Mouse (Mus musculus): Measurements from ENCODE around the gene Rdh11.
"Not testable (repeated sequence)": the region's sequence is repeated elsewhere in the genome, so short reads cannot be mapped to it uniquely, and the experiment has no call there.

The Rdh11 gene

DNA sequence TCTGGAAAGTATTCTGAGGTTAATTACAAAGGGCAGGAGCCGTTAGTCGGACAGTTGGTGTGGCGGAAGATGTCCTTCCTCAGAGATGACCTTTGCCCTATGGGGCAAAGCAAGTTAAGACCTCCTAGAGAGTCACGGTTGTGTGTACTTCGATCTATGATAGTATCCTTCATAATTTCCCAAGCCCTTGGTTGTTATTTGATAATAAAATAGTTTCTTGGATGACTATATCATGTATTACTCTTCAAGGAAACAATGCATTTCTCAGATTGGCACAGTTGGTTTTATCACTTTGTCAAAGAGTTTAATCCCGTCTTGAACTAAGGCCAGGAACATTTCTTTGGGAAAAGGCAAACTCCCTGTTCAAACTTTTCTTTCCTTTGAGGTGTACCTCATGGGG is at the start of gene Rdh11:
TSS of gene Rdh11 (minus strand) at position 101 of the 400 bp plus-strand sequence.
- DNase-seq (ENCODE audit: low read depth, low spot score), result no peak

DNA sequence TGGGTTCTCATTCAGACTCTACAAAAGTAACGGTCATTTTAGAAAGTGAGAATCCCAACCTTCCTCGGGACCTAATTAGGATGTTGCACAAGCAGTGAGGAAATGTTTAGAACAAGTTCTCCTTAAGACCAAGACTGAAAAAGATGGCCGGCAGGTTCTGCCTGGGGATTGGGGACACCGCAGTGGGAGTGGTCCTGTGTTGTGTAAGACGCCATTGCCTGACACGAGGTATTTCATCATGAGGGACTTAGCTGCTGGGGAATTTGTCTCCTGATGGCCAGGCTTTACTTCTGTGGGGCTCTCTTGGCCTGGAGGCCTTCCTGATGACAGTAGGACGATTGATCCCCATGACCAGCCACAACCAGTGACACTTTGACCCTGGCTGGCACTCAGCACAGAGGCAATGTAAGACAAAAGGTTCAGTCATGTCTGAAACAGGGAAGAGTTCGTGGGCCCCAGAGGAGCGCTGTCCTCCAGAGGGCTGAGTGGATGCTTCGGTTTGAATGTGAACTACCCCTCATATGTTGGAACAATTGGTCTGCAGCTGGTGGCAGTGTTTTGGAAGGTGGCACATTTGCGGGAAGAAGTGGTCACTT is 43.5 kb upstream of the Rdh11 start:
- DNase-seq (ENCODE audit: low read depth, low spot score), result no peak

DNA sequence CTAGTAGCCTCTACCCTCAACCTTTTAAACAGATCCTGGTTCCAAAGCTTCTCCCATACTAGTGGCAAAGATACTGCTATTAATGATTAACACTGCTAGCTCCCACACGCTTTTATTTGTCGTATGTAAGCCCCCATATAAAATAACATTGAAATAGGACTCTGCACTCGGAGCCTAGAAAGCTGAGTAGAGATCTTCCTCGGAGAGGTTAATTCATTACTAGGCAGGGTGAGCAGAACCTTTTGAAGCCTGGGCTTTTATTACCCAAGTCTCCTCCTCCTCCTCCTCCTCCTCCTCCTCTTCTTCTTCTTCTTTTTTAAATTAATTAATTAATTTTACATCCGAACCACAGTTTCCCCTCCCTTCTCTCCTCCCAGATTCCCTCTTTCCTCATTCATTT is 25.4 kb upstream of the Rdh11 start:
- DNase-seq (ENCODE audit: low read depth, low spot score), result no peak

DNA sequence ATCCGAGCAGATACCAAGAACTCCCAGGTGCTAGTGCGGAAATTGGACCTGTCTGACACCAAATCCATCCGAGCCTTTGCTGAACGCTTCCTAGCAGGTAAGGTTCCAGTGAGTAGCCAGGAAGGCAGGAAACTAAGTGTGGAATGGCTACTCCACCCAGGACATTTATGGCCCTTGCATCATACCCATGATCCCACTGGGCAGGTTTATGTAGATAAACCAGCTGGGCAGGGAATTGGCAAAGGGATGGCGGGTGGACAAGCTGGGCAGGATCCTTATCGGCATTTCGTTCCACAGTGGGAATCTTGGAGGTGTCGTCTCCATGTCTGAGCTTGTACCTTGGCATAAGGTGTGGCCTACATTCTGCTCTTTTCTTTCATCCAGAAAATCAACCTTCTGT is 19.4 kb upstream of the Rdh11 start:
- DNase-seq (ENCODE audit: low read depth, low spot score), result no peak

DNA sequence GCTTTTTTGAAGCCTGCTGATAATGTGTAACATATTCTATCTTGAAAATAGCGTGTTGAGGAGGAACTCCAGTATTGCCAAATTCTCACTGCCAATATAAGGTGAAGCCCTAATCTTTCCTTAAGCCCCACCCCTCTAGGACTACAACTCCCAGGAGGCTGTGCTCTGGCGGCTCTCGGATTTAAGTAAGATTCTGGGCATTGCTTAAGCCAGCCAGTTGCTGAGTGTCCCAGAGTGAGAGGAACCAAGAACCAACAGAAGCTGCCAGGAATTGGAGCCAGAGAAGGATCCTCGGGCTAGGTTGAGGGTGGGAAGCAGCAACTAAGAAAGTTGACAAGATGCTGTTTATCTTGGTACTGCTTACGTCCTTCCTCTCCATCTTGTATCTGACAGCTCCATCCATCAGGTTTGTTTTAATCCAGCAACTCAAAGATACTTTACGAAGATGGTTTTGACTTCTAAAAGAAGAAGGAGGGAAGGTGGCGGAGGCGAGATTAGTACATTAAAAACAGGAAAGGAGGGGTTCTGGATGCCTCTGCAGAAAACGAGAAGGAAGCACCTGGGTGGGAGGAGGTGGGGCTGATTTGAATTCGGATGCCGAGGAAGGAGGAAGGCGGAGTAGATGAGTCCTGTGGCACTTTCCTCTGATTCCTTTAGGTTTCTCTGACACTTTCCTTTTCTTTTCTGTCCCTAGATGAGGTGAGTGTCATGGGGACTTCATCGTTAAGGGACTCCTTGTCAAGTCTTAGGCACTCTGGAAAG is 16.8 kb upstream of the Rdh11 start, which contains the start of gene Rdh12:
TSS of gene Rdh12 (plus strand) at position 212 of the 762 bp plus-strand sequence.
- DNase-seq (ENCODE audit: low read depth, low spot score), result peak; percentile 73

DNA sequence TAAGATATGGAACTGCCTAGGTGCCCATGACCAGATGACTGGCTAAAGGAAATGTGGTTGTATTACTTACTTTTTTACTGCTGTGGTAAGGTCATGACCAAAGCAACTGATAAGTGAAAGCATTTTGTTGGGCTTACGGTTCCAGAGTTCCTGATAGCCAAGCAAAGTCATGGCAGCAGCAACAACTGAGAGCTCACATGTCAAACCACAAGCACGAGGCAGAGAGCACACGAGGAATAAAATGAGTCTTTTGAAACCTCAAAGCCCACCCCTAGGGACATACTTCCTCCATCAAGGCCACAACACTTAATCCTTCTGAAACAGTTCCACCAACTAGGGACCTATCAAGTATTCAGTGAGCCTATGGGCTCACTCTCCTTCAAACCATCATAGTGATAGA is 9.8 kb upstream of the Rdh11 start:
- no peak for DNase-seq (ENCODE audit: low read depth, low spot score)

DNA sequence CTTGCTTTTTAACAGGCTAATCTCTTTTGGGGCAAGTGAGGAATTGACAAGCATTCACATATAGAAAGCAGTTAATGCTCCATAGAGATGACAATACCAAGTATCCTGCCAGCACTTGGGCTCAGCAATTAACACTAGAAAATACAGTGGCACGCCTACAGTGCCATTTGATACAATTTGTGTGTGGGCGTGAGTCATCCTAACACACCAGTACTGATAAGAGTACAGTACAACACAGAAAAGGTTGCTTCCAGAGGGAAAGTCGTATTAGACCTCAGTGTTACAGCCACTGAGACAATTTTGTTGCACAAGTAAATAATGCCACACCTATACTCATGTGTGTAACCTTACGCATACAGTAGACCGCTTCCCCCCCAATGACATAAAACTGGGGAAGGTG is 5.0 kb upstream of the Rdh11 start:
- no peak for DNase-seq (ENCODE audit: low read depth, low spot score)

DNA sequence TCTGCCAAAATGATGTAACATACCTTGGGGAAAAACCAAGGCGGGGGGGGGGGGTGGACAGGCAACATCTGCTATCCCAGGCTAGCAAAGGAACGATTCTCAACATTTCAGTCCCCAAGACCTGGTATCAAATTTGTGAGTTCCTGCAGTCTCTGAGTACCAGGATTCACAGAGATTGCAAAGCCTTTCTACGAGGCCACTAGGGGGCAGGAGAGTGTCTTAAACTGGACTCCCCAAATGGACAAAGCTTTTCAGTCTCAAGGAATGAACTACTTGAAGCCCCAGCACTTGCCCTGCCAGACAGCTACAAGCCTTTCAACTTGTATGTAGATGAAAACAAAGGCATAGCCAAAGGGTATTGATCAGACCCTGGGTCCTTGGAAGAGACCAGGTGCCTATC is 1.3 kb upstream of the Rdh11 start:
- peak; percentile 83 for DNase-seq (ENCODE audit: low read depth, low spot score)

DNA sequence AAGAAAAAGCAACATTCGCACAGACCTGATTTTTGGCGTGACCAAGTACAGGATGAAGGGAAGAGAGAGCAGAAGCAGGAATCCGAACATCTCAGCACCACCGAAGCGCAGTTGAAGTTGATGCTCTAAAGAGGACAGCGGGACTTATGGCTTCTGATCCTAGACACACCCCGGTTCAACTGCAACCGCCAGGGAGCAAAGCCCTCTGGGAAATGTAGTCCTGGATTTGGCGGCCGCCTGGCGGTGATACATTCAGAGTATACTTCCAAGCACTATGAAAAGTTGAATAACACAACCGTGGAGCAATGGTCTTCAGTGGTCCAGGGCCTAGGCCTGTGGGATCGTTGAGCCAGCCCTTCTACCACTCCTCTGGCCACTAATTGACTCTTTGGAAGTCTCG is 392 bp downstream of the Rdh11 start:
- peak; percentile 91 for DNase-seq (ENCODE audit: low read depth, low spot score)

DNA sequence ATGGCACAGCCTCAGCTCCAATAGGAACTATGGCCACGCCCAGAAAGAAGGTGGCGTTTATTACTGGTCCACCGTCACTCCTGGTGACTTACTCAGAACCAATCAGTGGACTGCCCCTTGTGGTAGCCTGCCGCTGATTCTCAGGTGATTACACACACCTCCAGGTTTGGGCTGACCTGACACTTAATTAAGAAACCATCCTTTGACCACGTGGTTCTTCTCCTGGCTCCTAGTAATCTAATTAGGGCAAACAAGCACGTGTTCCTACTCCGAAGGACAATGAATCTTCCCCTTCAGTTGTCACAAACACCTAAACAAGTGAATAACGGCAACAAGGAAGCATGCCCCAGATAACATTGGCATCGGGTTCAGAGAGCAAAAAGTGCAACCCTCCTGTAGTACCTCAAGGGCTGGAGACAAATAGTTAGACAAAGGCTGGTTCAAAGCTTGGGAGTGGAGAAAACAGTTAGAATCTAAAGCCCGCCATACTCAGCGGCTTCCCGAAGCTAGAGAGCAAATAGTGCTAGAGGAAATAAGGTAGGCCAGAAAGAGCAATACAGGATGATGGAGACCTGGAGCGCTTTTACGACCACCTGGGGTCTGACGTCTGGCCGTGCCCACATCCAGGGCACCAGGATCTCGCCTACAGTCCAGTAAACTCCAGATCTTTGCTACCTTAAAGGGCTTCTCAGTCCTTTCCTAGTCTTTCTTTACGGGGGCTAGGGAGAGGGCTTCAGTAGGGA is 991 bp downstream of the Rdh11 start:
- DNase-seq (ENCODE audit: low read depth, low spot score), result peak; percentile 83

DNA sequence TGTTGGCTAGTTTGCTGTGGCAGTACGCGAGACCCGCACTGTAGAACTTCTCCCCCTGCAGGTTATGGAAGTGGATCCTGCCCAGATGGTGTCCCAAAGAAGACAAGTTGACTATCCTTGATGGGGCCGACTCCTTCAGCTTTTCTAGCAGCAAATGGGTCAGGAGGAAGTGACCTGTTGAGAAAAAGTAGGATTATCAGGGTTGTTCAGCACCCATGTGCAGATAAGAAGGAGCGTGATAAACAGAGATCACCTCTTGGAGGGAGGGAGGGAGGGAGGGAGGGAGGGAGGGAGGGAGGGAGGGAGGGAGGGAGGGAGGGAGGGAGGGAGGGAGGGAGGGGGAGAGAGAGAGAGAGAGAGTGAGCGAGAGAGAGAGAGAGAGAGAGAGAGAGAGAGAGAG is 6.9 kb downstream of the Rdh11 start:
- not testable (repeated sequence) for DNase-seq (ENCODE audit: low read depth, low spot score)

DNA sequence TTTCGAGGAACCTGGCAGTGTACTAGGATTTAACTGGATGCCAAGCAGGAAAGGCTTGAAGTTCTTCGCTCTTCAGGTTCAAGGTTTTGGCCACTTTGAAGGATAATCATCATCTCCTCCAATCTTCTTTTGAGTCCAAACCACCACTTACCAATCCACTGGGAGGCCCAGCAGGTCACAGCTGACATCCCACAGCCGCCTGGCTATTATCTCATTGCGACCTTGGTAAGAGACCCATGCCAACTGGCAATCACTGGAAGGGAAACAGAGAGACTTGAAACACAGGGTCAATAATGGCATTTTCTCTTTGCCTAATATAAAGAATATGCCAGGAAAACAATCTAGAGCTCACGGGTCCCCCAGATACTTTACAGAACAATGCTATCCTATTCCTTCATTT is 16.1 kb downstream of the Rdh11 start:
- DNase-seq (ENCODE audit: low read depth, low spot score), result no peak

DNA sequence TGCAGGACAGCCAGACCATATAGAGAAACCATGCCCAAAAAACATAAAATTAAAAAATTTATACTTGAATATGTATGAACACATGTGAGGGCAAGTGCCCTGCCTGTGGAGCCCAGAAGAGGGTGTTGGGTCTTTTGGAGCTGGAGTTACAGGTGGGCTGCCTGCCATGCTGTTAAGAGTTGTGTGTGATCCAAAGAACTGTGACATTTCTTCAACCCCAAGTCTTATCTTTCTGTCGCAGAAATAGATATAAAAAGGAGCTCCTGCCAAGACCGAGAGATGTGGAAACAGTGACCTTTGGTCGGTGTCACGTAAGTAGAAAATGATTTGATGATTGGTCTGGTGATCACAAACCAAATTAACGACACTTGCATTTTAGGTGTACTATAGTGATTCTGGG is 18.4 kb downstream of the Rdh11 start:
- DNase-seq (ENCODE audit: low read depth, low spot score), result no peak

DNA sequence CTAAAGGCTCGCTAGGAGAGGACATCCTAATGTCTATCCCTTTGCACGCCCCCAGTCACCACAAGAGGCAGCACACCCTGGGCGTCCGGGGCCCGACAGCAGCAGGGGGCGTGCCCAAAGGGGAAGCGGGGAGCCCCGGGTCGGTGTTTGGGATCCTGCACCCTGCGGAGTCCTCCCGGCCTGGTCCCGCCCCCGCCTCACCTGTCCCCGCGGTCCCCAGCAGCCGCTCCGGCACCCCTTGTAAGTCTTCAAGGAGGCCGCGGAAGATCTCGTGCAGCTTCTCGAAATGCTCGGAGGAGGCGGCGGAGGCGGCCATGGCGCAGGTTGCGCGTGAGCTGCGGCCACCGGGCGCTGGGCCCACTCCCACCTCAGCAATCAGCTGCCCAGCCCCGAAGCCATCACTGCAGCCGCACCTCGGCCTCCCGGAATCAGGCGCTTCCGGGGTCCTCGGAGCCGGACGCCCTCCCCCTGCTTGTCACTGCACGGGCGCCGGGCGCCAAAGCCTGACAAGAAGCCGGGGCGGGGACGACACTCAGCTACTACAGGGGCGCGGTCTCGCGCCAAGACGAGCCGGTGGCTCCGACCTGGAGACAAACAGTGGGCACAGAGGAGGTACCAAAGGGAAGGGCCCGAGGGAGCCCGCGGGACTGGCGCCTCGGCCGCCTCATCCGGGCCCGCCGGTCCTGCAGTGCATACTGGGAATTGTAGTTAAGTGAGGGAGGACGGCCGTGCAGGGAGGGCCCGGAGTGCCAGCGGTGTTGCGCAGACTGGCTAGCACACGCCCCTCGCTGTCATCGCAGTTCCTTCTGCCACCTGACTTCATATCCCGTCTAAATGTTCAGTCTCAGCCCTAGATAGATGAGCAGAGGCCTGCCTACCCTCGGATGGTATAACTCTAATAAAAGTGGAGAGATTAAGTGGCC is 19.8 kb downstream of the Rdh11 start, which contains the start of gene Vti1b:
TSS of gene Vti1b (minus strand) at position 649 of the 923 bp plus-strand sequence.
- peak; percentile 95 for DNase-seq (ENCODE audit: low read depth, low spot score)

DNA sequence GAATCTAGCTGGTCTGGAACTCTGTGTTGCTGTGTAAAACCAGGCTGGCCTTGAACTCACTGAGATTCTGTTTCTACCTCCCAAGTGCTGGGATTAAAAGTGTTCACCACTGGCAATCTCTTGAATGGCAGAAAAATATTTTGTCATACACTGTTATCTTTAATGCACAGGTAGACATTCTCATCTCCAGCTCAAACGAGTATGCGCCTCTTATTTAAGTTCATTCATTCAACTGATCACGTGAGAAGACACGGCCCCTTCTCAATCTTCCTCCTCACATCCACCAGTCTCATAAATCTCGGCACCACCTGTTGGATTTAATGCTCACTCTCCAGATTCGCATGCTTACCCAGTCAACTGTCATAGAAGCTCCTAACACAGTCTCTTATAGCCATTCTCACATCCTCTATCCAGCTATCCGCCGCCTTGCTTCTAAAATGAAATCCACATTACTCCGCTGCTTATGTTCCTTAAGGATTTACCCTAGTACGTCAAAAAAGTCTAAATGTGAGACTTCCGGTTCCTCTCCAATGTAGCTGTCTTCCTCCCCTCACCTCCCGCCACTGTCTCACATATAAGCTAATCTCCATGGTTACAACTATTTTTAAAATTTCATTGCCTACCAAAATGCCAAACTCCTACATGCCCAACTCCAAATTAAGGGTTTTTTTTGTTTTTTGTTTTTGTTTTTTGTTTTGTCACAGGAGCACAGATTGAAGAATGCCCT is 20.7 kb downstream of the Rdh11 start:
- no peak for DNase-seq (ENCODE audit: low read depth, low spot score)

DNA sequence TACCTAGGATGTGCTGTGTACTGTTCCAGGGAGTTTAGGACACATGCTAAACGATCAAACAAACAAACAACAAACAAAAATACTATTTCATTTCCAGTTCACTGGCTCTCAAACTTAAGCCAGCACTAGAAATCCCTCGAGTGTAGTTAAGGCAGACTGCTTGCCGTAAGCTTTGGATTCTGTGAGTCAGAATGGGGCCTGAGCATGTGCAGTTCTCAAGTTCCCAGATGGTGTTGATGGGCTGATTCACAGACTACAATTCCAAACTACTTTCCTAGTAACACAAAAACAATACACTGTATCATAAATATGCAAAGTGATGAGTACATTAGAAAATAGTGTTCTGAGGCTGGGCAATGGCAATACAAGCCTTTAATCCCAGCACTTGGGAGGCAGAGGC is 21.7 kb downstream of the Rdh11 start:
- no peak for DNase-seq (ENCODE audit: low read depth, low spot score)

DNA sequence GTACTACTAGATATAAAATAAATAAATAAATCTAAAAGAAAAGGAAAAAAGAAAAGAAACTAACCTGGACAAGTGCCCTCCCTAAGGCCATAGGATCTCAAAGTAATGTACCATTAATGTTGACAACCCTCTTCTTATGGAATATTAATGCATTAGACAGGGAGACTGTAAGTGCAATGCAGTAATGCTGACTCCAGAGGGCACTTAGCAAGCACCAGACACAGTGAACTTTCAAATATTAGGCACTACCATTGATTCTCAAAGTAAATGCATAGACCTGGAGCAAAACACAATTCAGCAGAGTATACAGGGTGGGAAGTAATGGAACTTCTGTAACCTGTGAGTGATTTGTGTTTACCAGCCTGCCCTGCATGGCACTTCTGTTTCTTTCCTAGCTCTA is 22.9 kb downstream of the Rdh11 start:
- no peak for DNase-seq (ENCODE audit: low read depth, low spot score)

DNA sequence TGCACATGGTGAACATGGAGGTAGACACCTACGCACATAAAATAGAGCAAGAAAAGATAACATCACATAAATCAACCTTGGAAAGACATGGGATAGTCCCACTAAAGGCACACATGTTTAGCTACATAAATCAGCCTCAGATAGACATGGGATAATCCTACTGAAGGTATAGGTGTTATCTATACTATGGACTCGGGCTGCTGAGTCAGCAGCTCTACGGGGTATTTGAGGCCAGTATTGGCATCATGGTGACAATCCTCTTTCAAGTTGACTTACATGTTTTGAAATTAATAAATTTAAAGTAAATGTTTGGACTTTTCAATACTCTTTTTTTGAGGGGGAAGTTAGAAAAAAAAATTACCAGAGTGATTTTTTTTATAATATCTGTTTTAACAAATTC is 29.2 kb downstream of the Rdh11 start:
- DNase-seq (ENCODE audit: low read depth, low spot score), result no peak

DNA sequence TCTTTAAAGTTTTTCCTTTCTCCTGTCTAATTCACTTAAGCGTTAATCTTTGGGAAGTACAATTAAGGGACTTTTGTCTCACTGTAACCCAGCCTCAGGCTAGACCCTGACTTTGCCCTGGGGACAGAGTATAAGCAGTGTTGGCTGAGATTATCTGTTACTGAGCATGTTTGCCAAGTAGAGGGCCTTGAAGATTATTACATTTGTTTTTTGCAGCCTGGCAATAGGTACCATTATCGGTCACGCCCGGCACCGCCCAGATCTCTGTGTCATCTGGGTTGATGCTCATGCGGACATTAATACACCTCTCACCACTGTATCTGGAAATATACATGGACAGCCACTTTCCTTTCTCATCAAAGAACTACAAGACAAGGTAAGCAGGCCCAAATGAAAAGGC is 42.4 kb downstream of the Rdh11 start:
- no peak for DNase-seq (ENCODE audit: low read depth, low spot score)

DNA sequence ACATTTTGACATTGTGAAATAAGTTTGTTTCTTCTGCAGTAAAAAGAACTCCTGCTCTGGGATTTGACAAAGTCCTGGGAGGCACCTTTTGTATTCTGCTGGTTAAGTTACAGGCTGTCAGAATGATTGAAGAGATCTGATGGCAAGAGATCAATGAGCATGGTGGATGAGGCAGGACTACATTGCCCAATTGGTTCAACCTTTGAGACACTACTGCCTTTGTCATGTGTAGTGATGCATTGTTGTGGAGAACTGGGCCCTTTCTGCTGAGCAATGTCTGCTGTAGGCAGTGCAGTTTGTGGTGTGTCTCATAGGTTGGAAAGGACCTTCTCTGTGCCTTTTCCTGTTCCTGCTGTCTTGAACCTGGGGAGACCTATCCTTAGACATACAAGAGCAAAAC is 50.7 kb downstream of the Rdh11 start:
- DNase-seq (ENCODE audit: low read depth, low spot score), result no peak

DNA sequence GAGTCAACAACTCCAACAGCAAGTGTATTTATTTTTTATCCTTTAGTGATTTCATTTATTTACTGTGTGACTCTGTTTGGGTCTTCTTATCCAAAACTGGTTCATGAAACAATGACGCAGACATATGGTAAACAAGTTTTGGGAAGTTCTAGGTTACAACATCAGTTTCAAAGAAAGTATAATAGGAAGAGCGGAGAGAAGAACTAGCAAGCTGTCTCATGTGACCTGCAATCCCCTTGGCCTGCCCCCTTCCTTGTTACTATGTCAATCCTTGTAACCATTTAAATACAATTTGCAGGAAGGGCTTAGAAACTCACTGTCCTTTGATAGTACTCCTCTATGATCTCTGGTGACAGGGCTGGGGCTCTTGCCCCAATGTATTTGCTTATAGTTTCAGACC is 51.3 kb downstream of the Rdh11 start:
- no peak for DNase-seq (ENCODE audit: low read depth, low spot score)

All from CD4-positive, CD25-positive, alpha-beta regulatory T cell, adult 2 months (primary cell).